Mouse (Mus musculus): ENCODE measurements around the gene Ncf1.

The Ncf1 gene

GRCm38 (mm10) chr5:134243661-134244436 is 14.4 kb upstream of the Ncf1 start:
- DNase-seq = no peak

- no peak for DNase-seq
Observed at GRCm38 (mm10) chr5:134241831-134242230, 12.4 kb upstream of the Ncf1 start.

- no peak for DNase-seq
Observed at GRCm38 (mm10) chr5:134237936-134238760, 8.7 kb upstream of the Ncf1 start.

GRCm38 (mm10) chr5:134237508-134237907 is 8.1 kb upstream of the Ncf1 start:
- DNase-seq = no peak

- DNase-seq = no peak
Observed at GRCm38 (mm10) chr5:134236796-134237195, 7.4 kb upstream of the Ncf1 start.

GRCm38 (mm10) chr5:134236241-134236640 is 6.8 kb upstream of the Ncf1 start:
- no peak for DNase-seq

- DNase-seq = peak; percentile 69
Observed at GRCm38 (mm10) chr5:134235111-134235510, 5.7 kb upstream of the Ncf1 start.

- no peak for DNase-seq
Observed at GRCm38 (mm10) chr5:134234205-134234604, 4.8 kb upstream of the Ncf1 start.

GRCm38 (mm10) chr5:134233244-134233651 is 3.8 kb upstream of the Ncf1 start:
- no peak for DNase-seq

- peak; percentile 62 for DNase-seq
Observed at GRCm38 (mm10) chr5:134232568-134232967, 3.1 kb upstream of the Ncf1 start.

- no peak for DNase-seq
Observed at GRCm38 (mm10) chr5:134232111-134232510, 2.7 kb upstream of the Ncf1 start.

GRCm38 (mm10) chr5:134231376-134231775 is 2.0 kb upstream of the Ncf1 start:
- no peak for DNase-seq

GRCm38 (mm10) chr5:134228249-134228638 is 1.2 kb downstream of the Ncf1 start:
- no peak for DNase-seq

- DNase-seq = no peak
Observed at GRCm38 (mm10) chr5:134227574-134228248, 1.7 kb downstream of the Ncf1 start.

GRCm38 (mm10) chr5:134226946-134227345 is 2.5 kb downstream of the Ncf1 start:
- DNase-seq = no peak

GRCm38 (mm10) chr5:134225110-134225901 is 4.1 kb downstream of the Ncf1 start:
- peak; percentile 45 for DNase-seq

- DNase-seq = no peak
Observed at GRCm38 (mm10) chr5:134221708-134222150, 7.7 kb downstream of the Ncf1 start.

- DNase-seq = no peak
Observed at GRCm38 (mm10) chr5:134221278-134221677, 8.1 kb downstream of the Ncf1 start.

GRCm38 (mm10) chr5:134217900-134218299 is 11.5 kb downstream of the Ncf1 start:
- DNase-seq = no peak

GRCm38 (mm10) chr5:134214021-134214806 is 15.2 kb downstream of the Ncf1 start:
- peak; percentile 44 for DNase-seq

- DNase-seq = peak; percentile 75
Observed at GRCm38 (mm10) chr5:134209931-134210554, 19.4 kb downstream of the Ncf1 start.

Data from kidney, postnatal 14 days (tissue).